Mouse (Mus musculus) heart, embryonic 13.5 days (tissue): ENCODE results near the gene Itln1. TPM values are rescaled to one million over a fixed set of nuclear protein-coding genes. Genes with fewer than 3 reads are reported as not detected.
A peak's percentile ranks its signal among the peaks of the same experiment; 100 is the strongest.
"Not testable (repeated sequence)": the region's sequence is repeated elsewhere in the genome, so short reads cannot be mapped to it uniquely, and the experiment has no call there.

Source experiments
- ATAC-seq: fragments of 200-750 bp; cut with Nextera tagmentation; 2 replicates; pipeline ENCODE4 v1.8.0; 2017; ENCODE audit warnings: moderate TSS enrichment; ENCODE audit not compliant: insufficient number of reproducible peaks, low FRiP score, low TSS enrichment; ENCODE audit errors: extremely low read depth
- H3K27ac ChIP-seq: fragments of 300-500 bp; sonication (generic); replicated peaks from 2 replicates; pipeline ENCODE4 v1.5.1; 2015; ENCODE audit warnings: moderate library complexity, mild to moderate bottlenecking, inconsistent platforms
- H3K27me3 ChIP-seq: fragments of 300-500 bp; sonication (generic); replicated peaks from 2 replicates; pipeline ENCODE4 v1.6.1; 2015; ENCODE audit warnings: mild to moderate bottlenecking, inconsistent platforms
- H3K36me3 ChIP-seq: fragments of 300-500 bp; sonication (generic); 2 replicates; pipeline ENCODE4 v1.6.1; 2015; ENCODE audit warnings: mild to moderate bottlenecking, inconsistent platforms
- H3K4me1 ChIP-seq: fragments of 300-500 bp; sonication (generic); 2 replicates; pipeline ENCODE4 v1.6.1; 2015; ENCODE audit warnings: inconsistent platforms
- H3K4me2 ChIP-seq: fragments of 300-500 bp; sonication (generic); 2 replicates; pipeline ENCODE4 v1.6.1; 2015; ENCODE audit warnings: inconsistent platforms, mild to moderate bottlenecking, moderate library complexity
- H3K4me3 ChIP-seq: fragments of 300-500 bp; sonication (generic); 2 replicates; pipeline ENCODE4 v1.5.1; 2015; ENCODE audit warnings: moderate library complexity, mild to moderate bottlenecking, inconsistent platforms
- H3K9ac ChIP-seq: fragments of 300-500 bp; sonication (generic); 2 replicates; pipeline ENCODE4 v1.6.1; 2015; ENCODE audit warnings: inconsistent platforms, mild to moderate bottlenecking, moderate library complexity
- H3K9me3 ChIP-seq: fragments of 300-500 bp; sonication (generic); 2 replicates; pipeline ENCODE4 v1.6.1; 2016; ENCODE audit warnings: inconsistent platforms
- WGBS: fragments of 180-500 bp; shearing (Covaris S2); methylation state at CpG from one replicate; pipeline ENCODE4 v1.1.7; 2015; ENCODE audit warnings: mixed read lengths; 5-methylcytosine and 5-hydroxymethylcytosine counted together
- polyA plus RNA-seq: library from polyadenylated mRNA; unstranded; fragments of >200 nt; fragmentation: Nextera tagmentation; extraction: Ambion mirVana; gene quantifications from 2 replicates; pipeline ENCODE4 v1.2.1, GENCODE M21; 2015

Itln1 gene
- polyA plus RNA-seq, 1 experiment from 2014 or later: not detected

GRCm38 (mm10) chr1:171478968-171479367 lies 56.1 kb downstream of the Itln1 start:
- no peak overlapping the region for H3K9ac ChIP-seq
- 42% methylated on average over 2 of the region's 2 CpGs for WGBS
- no peak overlapping the region for H3K4me2 ChIP-seq
- no peaks in the 10 kb centered on the region for H3K36me3 ChIP-seq
- no peak overlapping the region for H3K4me3 ChIP-seq
- no peaks in the 10 kb centered on the region for H3K27me3 ChIP-seq
- peaks cover 15% of the 10 kb centered on the region for H3K9me3 ChIP-seq
- no peaks in the 10 kb centered on the region for H3K4me1 ChIP-seq
- H3K27ac ChIP-seq: no peak overlapping the region
- ATAC-seq: no peak

DNA sequence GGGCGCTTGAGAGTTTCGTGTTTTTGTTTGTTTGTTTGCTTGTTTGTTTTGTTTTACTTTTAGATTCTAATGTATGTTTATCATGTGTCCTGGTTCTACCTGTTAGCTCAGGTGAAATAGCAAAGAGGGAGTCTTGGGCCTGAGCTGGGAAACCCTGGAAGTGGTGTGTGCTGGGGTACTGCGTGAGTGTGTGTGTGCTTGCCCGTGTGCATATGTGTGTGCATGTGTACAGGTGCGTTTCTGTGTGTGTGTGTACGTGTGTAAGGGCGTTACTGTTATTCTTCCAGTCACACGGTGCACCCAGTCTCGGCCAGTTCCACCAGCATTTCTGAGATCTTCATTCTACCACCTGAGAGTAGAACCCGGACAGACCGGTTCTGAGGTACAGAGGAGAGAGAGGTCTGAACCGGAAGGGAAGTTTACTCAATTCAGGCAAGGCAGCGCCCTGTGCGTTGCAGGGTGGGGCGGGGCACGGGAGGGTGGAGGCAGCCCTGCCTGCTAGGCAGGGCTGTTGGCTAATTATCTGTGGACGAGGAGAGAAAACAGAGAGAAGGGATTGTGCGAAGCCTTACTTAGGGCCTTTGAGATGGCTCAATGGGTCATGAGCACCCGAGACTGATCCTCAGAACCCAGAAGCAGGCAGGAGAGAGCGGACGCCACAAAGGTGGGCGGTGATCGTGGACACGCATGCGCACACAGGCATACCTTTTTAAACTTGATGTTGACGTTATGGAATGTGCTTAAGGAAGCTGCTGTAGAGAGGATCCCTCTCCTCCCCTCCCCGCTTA lies 57.1 kb downstream of the Itln1 start:
- no peaks in the 10 kb centered on the region for H3K4me1 ChIP-seq
- peak overlapping the region; percentile 69 for H3K9ac ChIP-seq
- peak overlapping the region; percentile 60 for H3K4me2 ChIP-seq
- H3K27ac ChIP-seq: no peak overlapping the region
- H3K4me3 ChIP-seq: peak overlapping the region; percentile 43
- 54% methylated on average over 27 of the region's 27 CpGs for WGBS
- no peak for ATAC-seq
- H3K27me3 ChIP-seq: no peaks in the 10 kb centered on the region
- H3K36me3 ChIP-seq: no peaks in the 10 kb centered on the region
- H3K9me3 ChIP-seq: peaks cover 12% of the 10 kb centered on the region

DNA sequence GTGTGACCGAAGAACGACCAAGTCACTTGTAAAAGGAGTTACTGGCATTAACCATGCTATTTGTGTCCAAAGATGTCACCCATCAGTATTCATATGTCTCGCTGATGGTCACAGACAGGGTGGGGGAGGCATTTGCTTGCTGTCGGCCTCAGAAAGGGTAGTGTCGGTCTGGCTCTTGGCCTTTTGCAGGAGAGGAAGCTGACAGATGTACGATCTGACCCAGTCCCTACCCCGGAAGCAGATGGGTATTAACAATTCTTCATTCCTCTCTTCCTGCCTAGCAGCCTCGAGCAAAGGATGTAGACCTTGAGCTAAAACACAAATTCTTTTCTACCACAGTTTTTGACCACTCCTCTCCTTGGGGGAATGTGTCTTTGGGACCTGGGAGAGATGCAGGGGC lies 58.0 kb downstream of the Itln1 start:
- Histone ChIP-seq H3K9me3 (peaks cover 7% of the 10 kb centered on the region; the same call in 1 of the 2 replicates), H3K4me2 (no peak overlapping the region), H3K4me1 (no peaks in the 10 kb centered on the region), H3K27ac (no peak overlapping the region), H3K27me3 (no peaks in the 10 kb centered on the region), H3K4me3 (no peak overlapping the region), H3K36me3 (no peaks in the 10 kb centered on the region), H3K9ac (no peak overlapping the region)
- ATAC-seq: no peak
- 66% methylated on average over 8 of the region's 8 CpGs for WGBS

DNA sequence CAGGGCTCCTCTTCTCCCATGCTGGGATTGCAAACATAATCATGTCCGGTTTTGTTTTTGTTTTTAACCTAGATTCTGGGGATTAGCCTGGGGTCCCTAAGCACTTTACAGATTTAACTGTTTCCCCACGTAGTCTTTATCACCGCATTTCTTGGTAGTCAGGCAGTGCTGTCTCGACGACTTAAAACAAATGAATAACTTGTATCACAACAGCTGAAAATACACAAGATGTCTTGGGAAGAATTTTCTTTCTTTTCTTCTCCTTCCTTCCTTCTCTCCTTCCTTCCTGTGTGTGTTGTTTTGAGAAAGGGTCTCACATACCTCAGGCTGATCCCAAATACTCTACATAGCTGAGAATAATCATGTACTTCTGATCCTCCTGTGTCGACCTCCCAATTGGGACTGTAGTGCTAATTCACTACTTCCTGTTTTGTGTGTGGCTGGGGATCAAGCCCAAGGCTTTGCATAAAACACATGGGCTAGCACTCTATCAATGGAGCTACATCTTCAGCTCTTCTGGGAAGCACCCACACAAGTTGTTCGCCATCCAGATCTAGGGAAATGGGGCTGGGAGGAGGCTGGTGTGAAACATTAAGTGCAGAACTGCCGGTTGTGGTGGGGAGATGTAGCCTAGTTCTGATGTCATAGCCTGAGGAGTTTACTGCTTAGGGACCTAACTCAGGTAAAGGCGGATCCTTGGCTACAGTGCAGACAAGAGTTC lies 61.0 kb downstream of the Itln1 start:
- no peaks in the 10 kb centered on the region for H3K27me3 ChIP-seq
- H3K27ac ChIP-seq: no peak overlapping the region
- no peak overlapping the region for H3K9ac ChIP-seq
- peaks cover 21% of the 10 kb centered on the region for H3K4me1 ChIP-seq
- H3K4me2 ChIP-seq: no peak overlapping the region
- no peaks in the 10 kb centered on the region for H3K36me3 ChIP-seq
- ATAC-seq: no peak
- H3K4me3 ChIP-seq: no peak overlapping the region
- no peaks in the 10 kb centered on the region for H3K9me3 ChIP-seq
- 58% methylated on average over 9 of the region's 9 CpGs for WGBS

DNA sequence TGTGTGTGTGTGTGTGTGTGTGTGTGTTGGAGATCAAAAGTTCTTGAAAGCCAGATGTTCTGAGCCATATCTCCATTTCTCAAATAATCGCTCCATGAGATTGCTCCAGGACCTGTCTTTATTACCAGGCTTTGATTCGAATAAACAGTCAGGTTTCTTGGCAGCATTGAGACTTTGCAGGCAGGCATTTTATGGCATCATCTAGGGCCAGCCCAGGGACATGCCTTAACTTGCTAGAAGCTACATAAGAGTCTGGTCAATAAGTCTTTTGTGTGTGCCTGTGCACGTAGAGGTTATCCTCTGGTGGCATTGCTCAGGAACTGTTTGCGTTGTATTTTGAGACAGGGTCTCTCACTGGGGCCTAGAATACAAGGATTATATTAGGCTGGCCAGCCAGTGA lies 61.6 kb downstream of the Itln1 start:
- Histone ChIP-seq H3K4me1 (peaks cover 22% of the 10 kb centered on the region), H3K27me3 (no peaks in the 10 kb centered on the region), H3K9ac (no peak overlapping the region), H3K4me3 (no peak overlapping the region), H3K36me3 (no peaks in the 10 kb centered on the region), H3K9me3 (no peaks in the 10 kb centered on the region), H3K4me2 (no peak overlapping the region), H3K27ac (no peak overlapping the region)
- ATAC-seq: no peak
- 67% methylated on average over 4 of the region's 4 CpGs for WGBS

- not testable (repeated sequence) for H3K9ac ChIP-seq, H3K27ac ChIP-seq, H3K4me2 ChIP-seq, H3K36me3 ChIP-seq, H3K27me3 ChIP-seq, ATAC-seq, H3K4me3 ChIP-seq, H3K9me3 ChIP-seq
- peaks cover 22% of the 10 kb centered on the region for H3K4me1 ChIP-seq
- 89% methylated on average over 8 of the region's 8 CpGs for WGBS
Measured at GRCm38 (mm10) chr1:171471941-171472340, 63.2 kb downstream of the Itln1 start.

DNA sequence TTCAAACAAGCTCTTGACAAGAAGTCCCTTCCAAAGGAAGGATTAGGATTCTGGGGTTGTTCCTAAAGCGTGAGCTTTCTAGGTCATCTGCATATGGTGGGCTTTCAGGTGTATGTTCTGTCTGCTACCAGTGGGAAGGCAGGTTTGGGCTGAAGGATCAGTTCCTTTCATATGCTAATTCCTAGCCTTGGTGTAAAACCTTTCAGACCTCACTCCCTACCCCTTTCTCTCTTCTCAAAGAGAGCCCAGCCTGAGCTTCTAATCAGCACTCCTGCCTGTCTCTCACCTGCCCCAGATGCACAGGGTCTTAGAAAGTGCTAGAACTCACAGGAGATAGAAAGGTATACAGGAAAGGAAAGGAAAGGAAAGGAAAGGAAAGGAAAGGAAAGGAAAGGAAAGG lies 63.6 kb downstream of the Itln1 start:
- peaks cover 22% of the 10 kb centered on the region for H3K4me1 ChIP-seq
- no peak for ATAC-seq
- no peaks in the 10 kb centered on the region for H3K9me3 ChIP-seq
- no peak overlapping the region for H3K4me3 ChIP-seq
- H3K4me2 ChIP-seq: no peak overlapping the region
- H3K27ac ChIP-seq: no peak overlapping the region
- H3K9ac ChIP-seq: no peak overlapping the region
- no peaks in the 10 kb centered on the region for H3K36me3 ChIP-seq
- 69% methylated on average over 1 of the region's 1 CpGs for WGBS
- no peaks in the 10 kb centered on the region for H3K27me3 ChIP-seq

DNA sequence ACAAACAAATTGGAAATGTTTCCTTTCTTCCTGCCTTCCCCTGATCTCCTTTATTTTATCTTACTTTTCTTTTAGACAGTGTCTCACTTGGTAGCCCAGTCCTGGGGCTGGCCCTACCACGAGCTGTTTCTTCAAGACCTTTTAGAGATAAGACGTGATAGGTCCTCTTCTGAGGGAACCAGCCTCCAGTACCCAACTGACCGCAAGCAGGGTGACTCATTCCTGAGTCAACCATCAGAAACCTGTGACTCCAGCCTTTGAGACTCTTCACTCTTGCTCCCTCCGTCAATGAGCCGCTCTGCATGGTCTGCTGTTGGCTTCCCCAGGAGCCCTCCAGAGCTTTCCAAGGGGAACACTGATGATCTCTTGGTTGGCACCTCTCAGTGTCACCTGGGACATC lies 64.2 kb downstream of the Itln1 start:
- peaks cover 22% of the 10 kb centered on the region for H3K4me1 ChIP-seq
- H3K36me3 ChIP-seq: no peaks in the 10 kb centered on the region
- H3K27ac ChIP-seq: no peak overlapping the region
- no peak for ATAC-seq
- 48% methylated on average over 5 of the region's 5 CpGs for WGBS
- no peaks in the 10 kb centered on the region for H3K27me3 ChIP-seq
- no peak overlapping the region for H3K9ac ChIP-seq
- H3K9me3 ChIP-seq: no peaks in the 10 kb centered on the region
- no peak overlapping the region for H3K4me2 ChIP-seq
- no peak overlapping the region for H3K4me3 ChIP-seq

DNA sequence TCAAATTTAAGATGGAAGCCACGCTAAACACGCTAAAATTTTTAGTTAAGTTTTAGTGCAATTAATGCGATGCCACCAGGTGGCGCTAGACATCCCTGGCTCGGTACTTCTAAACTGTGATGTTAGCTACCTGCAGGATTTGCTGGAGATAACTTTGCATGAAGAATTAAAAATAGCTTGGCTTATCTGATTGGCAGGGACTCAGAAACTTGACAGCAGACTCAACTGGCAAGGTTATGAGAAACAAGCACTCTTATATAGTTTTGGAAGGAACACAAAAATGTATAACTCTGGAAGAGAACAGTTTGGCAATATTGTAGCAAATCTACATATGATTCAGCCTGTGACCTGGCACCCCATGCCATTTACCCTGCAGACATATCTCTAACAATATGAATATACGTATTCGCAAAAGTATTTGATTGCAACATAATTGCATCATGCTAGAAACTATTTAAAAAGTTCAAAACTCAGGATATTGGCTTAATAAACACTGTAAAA lies 64.7 kb downstream of the Itln1 start:
- peak overlapping the region; percentile 51 for H3K4me2 ChIP-seq
- 32% methylated on average over 7 of the region's 7 CpGs for WGBS
- H3K27ac ChIP-seq: peak overlapping the region; percentile 68; the same call in 1 of the 2 replicates

DNA sequence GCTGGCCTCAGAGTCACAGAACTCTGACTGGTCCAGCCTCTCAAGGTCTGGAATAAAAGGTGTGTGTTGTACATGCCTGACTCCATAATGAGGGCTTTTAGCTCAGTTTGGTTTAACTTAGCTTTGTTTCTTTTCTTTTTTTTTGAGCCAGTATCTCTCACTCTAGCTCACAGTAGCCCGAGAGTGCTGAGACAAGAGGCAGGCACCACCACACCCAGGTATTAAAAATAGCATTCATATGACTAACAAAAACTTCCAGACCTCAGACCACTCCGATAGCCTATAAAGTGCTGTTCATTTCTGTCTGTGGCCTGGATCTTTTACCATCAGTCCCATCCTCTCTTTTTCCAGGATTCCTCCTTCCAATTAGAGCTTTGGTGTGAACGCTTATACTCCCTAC lies 65.4 kb downstream of the Itln1 start:
- 0 out of 2 replicates have a peak overlapping the region, but pooled peaks have one; percentile 19 for H3K9ac ChIP-seq
- no peaks in the 10 kb centered on the region for H3K9me3 ChIP-seq
- peaks cover 22% of the 10 kb centered on the region for H3K4me1 ChIP-seq
- no peaks in the 10 kb centered on the region for H3K27me3 ChIP-seq
- H3K36me3 ChIP-seq: peaks cover 9% of the 10 kb centered on the region
- 54% methylated on average over 3 of the region's 3 CpGs for WGBS
- H3K27ac ChIP-seq: peak overlapping the region; percentile 68
- no peak for ATAC-seq
- peak overlapping the region; percentile 51 for H3K4me2 ChIP-seq
- H3K4me3 ChIP-seq: no peak overlapping the region

More for the DNA sequence above, 64.7 kb downstream of the Itln1 start:
- no peaks in the 10 kb centered on the region for H3K27me3 ChIP-seq
- H3K9ac ChIP-seq: no peak overlapping the region
- H3K4me3 ChIP-seq: no peak overlapping the region
- H3K9me3 ChIP-seq: no peaks in the 10 kb centered on the region
- no peak for ATAC-seq
- H3K4me1 ChIP-seq: peaks cover 22% of the 10 kb centered on the region
- peaks cover 4% of the 10 kb centered on the region; the same call in 1 of the 2 replicates for H3K36me3 ChIP-seq
